Mouse (Mus musculus) left cerebral cortex, adult 8-10 months (tissue): ENCODE measurements around the gene Sec63. TPM values are rescaled to one million over a fixed set of nuclear protein-coding genes. Genes with fewer than 3 reads are reported as not detected.

ENCODE experiments used
- DNase-seq, 2 experiments: peaks; one replicate each; pipeline ENCODE4 v3.0.0; 2022; ENCODE audit warnings: low spot score in 2 of 2
- total RNA-seq, 4 experiments: library from RNA; stranded (reverse); gene quantifications; 2 replicates each; pipeline ENCODE4 v1.2.4; 2022

Gene Sec63
- 10 to 100 TPM; 46.1 to 51.5 (median 50.2) TPM for total RNA-seq

DNA sequence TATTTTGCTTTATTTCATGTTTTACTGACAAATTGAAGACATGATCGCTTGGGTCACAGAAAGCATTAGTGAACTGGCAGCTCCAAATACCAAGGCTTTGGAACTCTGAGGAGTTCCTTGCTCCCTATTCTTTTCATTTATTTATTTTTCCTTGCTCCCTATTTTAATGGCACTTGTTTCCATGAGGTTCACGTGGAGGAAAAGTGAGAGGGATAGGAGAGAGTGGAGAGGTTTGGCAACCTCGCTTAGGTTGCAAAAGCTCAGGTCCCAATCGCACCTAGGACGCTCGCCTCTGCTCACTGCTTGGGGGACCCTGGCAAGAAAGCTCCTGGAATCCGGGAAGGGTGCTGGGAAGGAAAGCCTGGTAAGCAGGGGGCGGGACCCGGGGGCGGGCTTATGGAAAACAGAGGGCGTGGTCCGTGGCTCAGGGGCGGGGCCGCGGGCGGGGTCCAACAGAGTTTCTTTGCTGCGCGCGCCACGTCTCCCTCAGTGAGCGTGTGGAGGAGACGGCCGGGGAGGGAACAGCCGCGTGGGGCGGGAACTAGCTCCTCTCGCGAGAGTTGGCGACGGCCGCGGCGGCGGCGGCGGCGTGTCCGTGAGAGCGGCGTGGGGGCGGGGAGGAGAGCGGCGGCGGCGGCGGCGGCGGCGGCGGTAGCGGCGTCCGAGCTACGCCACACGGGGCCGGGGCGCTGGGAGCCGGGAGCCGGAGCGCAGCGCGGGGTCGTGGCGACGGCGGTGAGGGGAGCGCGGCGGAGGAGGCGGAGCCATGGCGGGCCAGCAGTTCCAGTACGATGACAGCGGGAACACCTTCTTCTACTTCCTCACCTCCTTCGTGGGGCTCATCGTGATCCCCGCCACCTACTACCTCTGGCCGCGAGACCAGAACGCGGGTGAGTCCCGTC lies at the start of gene Sec63:
Sec63 (plus strand) TSS at position 498 of the 902 bp plus-strand sequence.
- DNase-seq, result peak; percentile 93 to 97

DNA sequence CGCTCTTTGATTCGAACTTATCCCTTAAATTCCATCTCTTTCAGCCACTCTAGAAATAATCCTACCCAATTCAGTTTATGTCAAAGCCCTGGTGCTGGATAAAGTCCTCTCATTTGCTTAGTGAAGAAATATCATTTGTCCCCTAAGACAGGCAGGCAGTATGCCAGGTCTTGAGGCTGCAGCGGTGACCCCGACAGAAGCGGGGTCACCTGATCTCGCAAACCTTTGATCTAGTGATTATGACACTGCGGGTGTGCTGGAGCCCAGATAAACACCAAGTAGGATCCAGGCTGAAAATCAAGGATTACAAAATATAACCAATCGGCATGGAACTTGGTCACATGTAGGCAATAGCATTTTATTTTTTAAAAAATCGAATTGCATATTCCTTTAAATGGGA lies 46.6 kb upstream of the Sec63 start:
- DNase-seq, result no peak

DNA sequence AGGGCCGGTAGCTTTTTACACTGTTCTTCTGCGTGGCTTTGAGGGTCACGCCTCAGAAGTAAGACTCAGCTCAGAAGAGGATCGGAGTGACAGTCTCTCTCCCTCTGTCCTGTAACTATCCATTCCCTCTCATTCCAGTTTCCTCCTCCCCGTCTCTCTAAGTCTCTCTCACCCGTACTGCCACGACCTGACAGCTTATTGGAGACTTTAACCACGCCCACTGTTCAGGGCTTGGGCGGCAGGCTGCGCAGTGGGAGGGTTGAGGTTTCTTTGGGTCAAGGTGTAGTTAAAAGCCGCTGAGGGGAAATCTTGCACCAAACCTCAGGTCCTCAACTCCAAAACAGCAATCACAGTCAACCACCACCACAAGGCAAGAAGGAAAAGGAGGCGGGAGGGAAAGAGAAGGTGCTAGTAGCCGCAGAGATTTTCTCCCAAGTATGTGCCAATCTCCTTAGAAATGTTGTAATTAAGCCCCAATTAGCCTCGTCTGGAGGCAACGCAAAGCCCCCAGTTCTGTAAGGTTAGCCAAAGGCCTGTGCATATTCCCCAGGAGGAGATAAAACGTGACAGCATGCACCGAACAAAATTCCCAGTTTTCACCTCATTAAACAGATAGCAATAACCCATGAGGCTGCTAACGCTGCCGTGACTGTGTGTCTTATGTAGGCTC lies 45.8 kb upstream of the Sec63 start:
- no peak for DNase-seq

DNA sequence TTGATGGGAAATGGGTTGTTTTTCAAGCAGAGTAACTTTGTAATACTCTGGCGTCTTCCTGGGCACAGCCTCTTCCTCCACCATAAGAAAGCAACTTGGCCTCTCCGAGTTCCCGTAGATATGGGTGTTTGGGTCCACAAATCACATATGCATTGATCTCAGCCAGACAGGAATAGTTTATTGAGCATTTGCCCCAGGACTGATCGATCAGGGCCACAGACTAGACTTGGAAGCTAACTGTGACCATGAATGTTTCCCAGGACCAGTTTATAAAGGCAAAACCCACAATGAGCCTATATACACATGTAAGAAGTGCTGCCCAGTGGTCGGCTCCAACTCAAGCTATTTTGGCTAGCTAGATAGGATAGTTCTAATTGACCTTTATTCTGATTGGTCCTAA lies 39.2 kb upstream of the Sec63 start:
- no peak for DNase-seq

DNA sequence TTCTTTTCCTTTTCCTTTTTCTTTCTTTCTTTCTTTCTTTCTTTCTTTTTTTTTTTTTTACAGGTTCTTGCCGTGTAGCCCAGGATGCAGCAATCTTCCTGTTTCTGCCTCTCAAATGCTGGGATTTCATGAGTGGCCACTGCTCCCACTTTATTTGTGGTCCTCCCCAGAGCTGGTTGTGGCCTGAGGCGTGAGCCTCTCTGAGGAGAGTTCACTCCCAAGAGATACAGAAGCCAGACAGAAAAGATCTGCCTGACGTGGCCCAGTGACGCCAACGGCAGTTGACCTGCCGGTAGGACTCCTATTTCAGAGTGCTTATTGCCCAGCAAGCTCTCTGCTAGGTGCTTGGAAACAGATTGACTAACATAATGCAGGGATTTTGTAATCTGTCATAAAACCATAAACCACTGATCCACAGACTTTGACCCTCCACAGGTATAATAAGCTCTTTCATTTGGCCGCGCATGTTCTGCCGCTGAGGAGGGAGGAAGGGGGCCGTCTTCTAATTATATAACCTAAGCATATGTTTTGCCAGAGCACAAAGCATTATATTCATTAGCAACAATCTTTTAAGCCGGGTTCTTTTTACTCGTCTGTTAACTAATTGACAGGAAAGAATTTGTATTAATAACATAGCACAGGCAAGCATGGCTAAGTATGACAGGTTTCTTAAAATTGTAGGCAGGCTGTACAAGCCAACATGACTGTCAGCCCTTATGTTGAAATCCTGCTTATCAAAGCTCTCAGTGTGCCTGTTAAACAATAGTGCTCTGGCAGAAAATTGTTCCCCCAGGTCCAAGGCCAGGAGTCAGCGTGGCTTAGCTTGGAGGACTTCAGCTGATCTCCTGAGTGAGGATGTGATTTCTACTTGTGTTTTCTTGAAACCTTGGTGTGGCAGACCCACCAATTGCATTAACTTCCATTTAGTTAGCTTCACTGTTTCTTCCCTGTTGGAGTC lies 37.7 kb upstream of the Sec63 start:
- no peak for DNase-seq

DNA sequence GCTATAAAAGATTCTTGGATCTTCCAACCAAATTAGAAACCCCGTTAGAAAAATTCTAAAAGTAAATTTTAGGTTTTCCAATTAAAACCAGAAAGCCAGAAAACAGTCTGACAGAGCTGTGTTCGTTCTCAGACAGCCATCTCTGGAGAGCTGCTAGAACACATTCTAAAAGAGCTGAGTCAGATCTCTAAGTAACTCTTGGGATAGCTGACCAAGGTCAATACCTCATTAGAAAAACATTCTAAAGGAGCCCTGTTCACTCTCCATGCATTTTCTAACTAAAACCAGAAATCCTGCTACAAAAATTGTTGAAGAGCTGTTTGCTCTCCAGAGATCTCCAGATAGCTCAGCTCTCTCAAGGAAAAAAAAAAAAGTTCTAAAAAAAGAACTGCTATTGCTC lies 31.7 kb upstream of the Sec63 start:
- DNase-seq, result no peak

DNA sequence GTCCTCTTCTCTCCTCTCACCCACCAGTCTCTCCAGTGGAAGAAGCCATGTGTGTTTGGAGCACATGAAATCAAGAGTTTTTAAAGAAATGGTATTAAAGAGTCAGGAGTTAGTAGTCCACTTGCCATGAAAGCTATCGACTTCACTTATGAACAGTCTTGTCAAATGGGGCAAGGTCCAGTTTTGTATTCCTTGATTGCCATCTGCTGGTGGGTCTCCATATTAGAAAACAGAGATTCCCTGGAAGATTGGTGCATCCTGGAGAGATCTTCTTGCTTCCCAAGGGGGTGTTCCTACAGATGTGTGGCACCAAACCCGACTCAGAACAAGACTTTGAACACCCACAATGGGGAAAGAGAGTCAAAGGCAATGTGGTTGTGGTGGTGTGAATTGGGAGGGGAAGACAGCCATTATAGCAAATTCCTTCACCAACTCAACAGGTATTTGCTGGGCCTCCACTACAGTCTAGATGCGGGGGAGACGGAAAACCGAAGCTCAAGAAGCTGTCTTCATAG lies 26.7 kb upstream of the Sec63 start:
- peak in 1 of 2 experiments; percentile 2 for DNase-seq

DNA sequence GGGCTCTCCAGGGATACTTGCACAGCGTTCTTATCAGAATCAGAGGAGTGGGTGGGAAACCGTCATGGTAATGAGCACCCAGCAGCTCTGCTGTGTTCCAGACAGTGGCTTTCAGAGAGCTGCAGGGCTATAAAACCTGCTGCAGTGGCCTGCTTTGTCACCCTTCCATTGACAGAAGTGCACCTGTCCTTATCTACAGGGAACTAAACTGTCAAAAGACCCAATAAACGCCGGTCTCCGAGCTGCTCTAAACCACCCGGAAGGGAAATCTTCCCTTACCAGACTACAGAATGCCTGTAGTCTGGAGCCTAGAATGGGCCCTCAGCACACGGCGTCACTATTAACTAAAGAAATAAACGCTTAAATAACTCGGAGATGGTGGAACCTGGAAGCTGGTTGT lies 9.5 kb upstream of the Sec63 start:
- DNase-seq, result no peak

DNA sequence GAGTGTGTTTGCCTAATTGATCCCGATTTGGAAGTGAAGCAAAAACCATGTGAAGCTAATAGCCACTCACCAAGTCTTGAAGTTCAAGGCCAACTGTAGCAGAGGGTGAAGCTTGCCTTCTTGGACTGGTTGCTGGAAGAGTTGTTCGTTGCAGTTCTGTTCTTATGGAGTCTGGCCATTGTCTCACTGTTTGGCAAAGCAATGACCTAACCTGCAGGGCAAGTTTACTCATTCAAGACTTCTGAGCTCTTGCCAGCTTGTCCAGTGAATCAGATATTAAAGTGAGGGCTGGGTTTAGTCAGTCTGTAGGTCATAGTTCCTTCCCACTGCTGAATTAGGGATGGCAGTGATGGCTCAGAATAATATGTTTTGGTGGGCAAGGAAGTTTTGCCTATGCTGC lies 7.0 kb upstream of the Sec63 start:
- no peak for DNase-seq

DNA sequence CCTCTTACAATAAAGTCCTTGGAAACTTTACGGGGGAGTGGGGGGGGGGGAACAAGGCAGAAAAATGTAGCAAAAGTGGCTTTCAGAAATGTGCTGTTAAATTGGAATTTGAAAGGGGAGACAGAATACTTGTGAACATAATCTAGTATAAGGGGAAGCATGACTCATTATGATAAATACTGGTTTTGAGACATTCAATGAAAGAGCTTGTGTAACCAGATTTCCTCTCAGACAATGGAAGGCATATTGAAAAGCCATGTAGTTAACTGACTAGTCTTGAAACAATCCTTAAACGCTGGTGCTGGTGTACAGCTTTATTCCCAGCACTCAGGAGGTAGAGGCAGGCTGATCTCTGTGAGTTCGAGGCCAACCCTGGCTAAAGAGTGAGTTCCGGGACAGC lies 1.6 kb upstream of the Sec63 start:
- no peak for DNase-seq

DNA sequence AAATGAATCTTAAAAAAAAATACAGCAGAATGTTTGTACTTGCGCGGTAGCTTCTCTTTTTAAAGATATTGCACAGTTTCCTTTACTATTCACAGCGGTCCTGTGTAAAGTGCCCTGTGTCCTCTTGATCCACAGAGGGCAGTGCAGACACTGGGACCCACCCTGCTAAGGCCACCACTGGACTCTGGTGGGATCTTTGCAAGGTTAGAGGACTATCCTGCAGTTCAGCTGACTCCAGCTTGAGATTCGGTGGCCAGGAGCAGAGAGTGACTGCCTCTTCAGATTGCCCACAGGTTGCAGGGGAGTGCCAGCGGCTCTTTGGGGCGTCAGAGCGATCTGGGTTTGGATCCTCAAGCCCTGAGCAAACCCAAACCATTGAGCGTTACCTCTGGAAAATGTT lies 967 bp upstream of the Sec63 start:
- DNase-seq, result peak in 1 of 2 experiments; percentile 7

DNA sequence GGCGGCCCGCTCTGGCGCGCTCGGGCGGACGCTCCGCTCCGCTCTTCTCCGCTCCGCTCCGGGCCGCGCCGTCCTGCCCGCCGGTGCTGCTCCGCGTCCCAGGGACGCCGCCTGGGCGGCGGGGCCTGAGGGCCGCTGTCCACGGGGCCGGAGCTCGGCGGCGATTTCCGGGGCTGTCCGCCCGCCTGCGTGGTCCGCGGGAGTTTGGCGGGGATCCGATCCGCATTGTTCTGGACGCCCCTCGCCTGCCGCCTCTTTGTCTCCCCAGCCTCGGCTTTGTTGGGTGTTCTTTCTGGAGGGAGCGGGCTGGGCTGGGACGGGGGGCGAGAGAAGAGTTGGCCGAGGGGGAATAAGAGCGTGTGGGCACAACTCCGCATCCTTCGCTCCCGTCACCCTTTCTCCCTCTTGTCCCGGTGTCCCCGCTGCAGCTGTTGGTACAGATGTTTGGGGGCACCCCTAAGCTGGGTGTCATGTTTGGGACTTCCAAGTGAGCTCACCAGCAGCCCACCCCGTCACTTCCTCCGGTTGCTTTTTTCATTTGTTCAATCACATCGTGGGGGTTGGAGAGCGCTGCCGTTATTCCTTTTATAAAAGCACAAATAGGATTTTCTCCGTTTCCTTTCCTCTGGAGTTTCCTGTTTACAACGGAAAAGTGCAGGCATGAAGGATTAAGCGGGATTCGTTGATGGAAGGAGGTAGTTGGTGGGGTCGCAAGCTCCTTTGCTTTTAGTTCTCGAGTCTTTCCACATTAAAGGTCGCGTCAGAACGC lies 789 bp downstream of the Sec63 start:
- peak in 1 of 2 experiments; percentile 21 for DNase-seq

DNA sequence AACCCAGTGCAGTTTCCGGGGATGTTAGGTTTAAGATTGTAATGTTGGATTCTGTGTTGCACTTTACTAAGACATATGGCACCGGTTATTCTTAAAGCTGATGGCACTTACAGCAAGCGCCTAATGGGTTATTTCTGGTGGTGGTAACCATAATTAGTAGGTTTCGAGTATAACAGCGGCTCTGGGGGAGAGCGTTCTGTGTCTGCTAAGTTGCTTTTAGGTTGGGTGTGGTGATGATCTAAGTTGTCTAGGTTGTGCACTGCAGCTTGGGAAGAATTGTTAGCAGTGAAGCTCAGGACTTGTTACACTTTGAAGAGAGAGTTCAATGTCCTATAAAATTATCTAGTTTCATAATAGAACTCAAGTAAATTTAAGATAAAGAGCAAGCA lies 1.4 kb downstream of the Sec63 start:
- DNase-seq, result no peak

DNA sequence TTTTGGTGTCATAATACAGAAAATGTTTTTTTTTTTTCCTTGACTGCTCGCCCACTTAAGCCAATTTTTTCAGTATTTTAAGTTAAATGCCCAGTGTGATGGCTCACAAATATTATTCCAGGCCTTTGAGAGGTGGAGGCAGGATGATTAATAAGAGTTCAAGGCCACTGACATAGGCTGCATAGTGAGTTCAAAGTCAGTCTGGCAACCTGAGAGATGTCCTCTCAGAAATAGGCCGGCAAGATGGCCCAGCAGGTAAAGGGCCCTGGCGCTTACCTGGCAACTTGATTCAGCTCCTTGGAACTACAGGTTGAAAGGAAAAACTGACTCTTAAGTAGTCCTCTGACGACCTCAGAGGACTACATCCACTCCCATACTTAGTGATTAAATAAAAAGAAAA lies 1.9 kb downstream of the Sec63 start:
- no peak for DNase-seq

DNA sequence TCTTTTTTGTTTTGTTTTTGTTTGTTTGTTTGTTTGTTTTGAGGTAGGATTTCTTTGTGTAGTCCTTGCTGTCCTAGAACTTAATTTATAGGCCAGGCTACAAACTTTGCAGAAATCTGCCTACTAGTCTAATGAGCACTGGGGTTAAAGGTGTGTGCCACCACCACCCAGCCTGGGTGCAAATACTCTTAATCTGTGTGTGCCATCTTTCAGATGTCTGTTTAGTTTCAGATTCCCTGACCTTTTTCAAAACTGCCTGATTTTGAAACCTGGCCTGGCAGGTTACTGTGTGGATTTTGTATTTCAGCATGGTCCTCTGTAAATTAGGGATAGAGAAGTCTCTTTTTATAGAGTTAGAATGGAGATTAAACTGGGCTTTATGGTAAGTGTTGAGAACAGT lies 4.0 kb downstream of the Sec63 start:
- DNase-seq, result no peak

DNA sequence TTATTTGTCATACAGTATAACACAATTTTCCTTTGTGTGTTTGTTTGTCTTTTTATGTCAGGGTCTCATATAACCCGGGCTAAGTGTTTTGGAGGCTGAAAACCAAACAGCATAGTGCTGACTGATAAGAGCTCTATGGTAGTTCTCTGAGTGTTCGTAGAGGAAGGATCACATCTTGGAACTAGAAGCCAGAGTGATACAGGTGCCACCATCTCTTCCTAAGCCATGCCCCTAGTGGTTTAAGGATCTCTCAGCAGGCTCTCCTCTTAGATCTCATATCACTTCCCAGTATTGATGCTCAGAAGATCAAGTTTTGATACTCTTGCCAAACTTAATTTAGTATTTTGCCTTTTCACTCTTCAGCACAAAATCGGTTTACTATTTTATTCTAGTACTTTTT lies 14.2 kb downstream of the Sec63 start:
- no peak for DNase-seq

DNA sequence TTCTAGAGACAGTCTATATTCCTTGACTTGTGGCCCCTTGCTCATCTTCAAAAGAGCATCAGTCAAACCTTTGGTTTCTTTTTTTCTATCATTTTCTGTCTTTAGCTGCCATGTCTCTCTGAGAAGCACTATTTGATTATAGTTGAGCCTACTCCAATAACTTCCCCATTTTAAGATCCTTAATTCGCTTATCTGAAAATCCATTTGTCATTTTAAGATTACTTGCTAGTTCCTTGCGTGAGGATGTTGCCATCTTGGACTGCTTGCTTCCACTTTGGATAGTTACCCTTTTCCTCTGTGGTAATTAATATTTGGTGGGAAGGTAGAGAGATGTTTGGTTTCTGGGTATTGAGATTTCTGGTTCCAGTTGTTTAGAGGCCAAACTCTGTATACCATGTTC lies 19.5 kb downstream of the Sec63 start:
- DNase-seq, result no peak

DNA sequence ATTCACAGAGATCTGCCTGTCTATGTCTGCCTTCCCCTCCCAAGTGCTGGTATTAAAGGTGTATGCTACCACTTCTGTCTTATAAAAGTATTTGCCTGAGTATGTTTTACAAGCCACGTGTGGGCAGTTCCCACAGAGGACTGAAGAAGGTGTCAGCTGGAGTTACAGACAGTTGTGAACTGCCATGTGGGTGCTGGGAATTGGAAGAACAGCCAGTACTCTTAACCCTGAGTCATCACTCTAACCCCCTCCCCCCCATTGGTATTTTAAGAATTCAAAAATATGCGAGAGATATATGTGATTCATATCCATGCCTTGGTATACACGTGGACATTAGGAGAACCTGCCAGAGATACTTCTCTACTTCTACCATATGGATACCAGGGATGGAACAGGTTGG lies 20.4 kb downstream of the Sec63 start:
- peak in 1 of 2 experiments; percentile 36 for DNase-seq

DNA sequence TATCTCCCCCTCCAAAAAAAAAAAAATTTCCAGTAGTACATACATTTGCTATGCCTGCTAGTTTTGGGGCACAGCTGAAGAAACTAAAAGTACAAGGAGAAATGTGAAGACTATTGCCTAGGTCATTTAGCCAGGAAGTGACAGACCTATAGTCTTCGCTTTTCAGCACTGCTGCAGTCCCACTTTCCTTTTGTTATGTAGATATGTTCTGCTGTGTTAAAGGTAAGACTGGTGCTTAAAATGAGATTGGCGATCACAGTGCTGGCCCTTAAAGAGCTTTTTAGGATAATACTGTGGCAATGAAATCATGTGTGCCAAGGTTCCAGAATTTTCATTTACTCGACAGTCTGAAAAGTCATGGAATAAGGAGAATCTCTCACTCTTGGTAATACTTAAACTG lies 39.6 kb downstream of the Sec63 start:
- no peak for DNase-seq

DNA sequence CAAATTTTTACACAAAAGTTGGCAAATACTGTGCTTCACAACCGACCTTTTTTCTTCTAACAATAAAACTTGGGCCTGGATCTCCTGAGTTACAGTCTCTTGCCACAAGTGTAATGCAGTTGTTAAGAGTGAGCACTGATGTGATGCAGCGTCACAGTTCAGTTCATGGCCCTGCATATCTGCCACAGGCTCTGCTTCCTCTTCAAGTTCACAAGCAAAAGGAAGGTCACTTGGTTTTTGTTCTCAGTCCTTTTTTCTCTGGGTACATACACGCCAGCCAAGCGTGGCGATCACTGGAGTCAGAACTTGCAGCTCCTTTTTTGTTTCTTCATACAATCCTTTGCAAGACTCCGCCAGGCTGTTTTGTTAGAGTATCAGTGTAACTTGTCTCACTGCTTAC lies 64.6 kb downstream of the Sec63 start:
- DNase-seq, result no peak

DNA sequence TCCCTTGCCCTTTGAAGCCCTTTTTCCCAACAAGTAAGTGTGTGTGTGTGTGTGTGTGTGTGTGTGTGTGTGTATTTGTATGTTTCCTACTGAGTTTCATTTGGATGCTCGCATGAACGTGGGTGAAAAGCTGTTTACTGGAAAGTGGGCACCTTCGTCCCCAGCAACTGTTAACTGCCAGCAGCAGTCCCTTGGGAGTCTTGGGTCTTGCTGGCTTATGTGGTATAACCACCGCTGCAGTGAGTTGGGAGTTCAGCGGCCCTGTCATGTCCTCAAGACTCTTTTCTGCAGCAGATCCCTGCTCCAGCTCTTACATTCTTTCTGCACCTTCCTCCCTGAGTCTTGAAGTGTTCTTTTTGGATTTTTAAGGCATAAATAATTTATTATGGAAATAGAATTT lies 65.9 kb downstream of the Sec63 start:
- no peak for DNase-seq
